Mouse (Mus musculus): ENCODE measurements around the gene Kif27. TPM values are rescaled to one million over a fixed set of nuclear protein-coding genes. Genes with fewer than 3 reads are reported as not detected.

The Kif27 gene
- polyA plus RNA-seq, 1 experiment from 2014 or later: 1.3 TPM

DNA sequence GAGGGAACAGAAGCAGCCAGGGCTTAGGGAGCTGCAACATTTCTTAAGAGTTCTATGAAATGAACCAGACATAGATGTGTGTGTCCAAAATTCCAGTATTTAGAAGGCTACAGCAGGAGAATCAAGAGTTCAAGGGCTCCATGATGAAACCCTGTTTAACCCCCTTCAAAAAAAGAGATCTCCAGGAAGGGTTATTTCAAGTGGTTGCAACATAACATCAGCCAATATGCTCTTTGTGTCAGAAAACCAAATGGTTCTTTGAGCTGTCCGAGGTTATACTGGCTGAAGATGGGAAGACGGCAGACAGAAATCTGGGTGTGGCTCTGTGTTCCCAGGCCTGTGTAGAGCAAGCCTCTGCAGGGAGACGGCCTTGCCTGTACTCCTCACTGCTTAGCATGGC is 63.3 kb downstream of the Kif27 start:
- Histone ChIP-seq H3K36me3 (ENCODE audit: insufficient read depth, low read length) (no peaks in the 10 kb centered on the region), H3K9me3 (ENCODE audit: low read length) (no peaks in the 10 kb centered on the region), H3K27ac (ENCODE audit: low read length) (no peak overlapping the region), H3K4me3 (ENCODE audit: low read depth, low read length) (no peak overlapping the region), H3K4me1 (ENCODE audit: insufficient read depth, low read depth, low read length) (no peaks in the 10 kb centered on the region), H3K27me3 (replicated peaks; ENCODE audit: insufficient read depth, low read length) (no peaks in the 10 kb centered on the region), H3K4me2 (replicated peaks; ENCODE audit: low read depth, low read length) (no peak overlapping the region), H3K9ac (replicated peaks; ENCODE audit: low read depth) (no peak overlapping the region)
- TF ChIP-seq EP300 (IDR thresholded peaks at IDR 0.05): no peak
- TF ChIP-seq CTCF (IDR thresholded peaks at IDR 0.05): no peak
- 64% methylated on average over 3 of the region's 3 CpGs for WGBS
- ATAC-seq (no peak), DNase-seq (ENCODE audit: low spot score) (no peak)

DNA sequence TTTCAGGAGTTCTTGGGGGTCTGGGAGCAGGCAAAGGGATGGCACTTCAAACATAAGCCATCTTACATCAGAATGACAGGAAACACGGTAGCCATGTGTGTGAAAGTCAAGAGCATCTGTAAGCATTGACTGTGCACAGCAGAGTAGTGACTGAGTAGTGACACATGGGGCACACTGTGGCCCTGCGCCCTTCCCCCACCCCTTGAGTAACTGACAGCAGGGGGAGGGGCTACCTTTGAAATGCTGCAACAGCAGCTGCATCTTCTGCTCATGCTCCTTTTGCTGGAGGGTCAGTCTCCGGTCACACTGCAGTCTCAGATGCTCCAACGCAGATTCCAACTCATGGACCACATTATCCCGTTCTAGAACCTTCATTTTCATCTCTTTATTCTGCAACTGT is 66.1 kb downstream of the Kif27 start:
- TF ChIP-seq CTCF (IDR thresholded peaks at IDR 0.05) (no peak), EP300 (IDR thresholded peaks at IDR 0.05) (no peak)
- ATAC-seq (no peak), DNase-seq (ENCODE audit: low spot score) (no peak)
- Histone ChIP-seq H3K4me3 (ENCODE audit: low read depth, low read length) (no peak overlapping the region), H3K9me3 (ENCODE audit: low read length) (no peaks in the 10 kb centered on the region), H3K36me3 (ENCODE audit: insufficient read depth, low read length) (no peaks in the 10 kb centered on the region), H3K27ac (ENCODE audit: low read length) (no peak overlapping the region), H3K9ac (replicated peaks; ENCODE audit: low read depth) (no peak overlapping the region), H3K4me2 (replicated peaks; ENCODE audit: low read depth, low read length) (no peak overlapping the region), H3K27me3 (replicated peaks; ENCODE audit: insufficient read depth, low read length) (no peaks in the 10 kb centered on the region), H3K4me1 (ENCODE audit: insufficient read depth, low read depth, low read length) (no peaks in the 10 kb centered on the region)
- 30% methylated on average over 5 of the region's 5 CpGs for WGBS

GRCm38 (mm10) chr13:58289308-58289707 is 69.6 kb downstream of the Kif27 start:
- Histone ChIP-seq H3K4me2 (replicated peaks; ENCODE audit: low read depth, low read length) (no peak overlapping the region), H3K27ac (ENCODE audit: low read length) (no peak overlapping the region), H3K4me1 (ENCODE audit: insufficient read depth, low read depth, low read length) (no peaks in the 10 kb centered on the region), H3K9ac (replicated peaks; ENCODE audit: low read depth) (no peak overlapping the region), H3K27me3 (replicated peaks; ENCODE audit: insufficient read depth, low read length) (no peaks in the 10 kb centered on the region), H3K4me3 (ENCODE audit: low read depth, low read length) (no peak overlapping the region), H3K9me3 (ENCODE audit: low read length) (no peaks in the 10 kb centered on the region), H3K36me3 (ENCODE audit: insufficient read depth, low read length) (no peaks in the 10 kb centered on the region)
- DNase-seq (ENCODE audit: low spot score) (no peak), ATAC-seq (no peak)
- WGBS: 82% methylated on average over 1 of the region's 1 CpGs
- TF ChIP-seq CTCF (IDR thresholded peaks at IDR 0.05) (peak; percentile 24; the same call in 1 of the 2 replicates), EP300 (IDR thresholded peaks at IDR 0.05) (no peak)

DNA sequence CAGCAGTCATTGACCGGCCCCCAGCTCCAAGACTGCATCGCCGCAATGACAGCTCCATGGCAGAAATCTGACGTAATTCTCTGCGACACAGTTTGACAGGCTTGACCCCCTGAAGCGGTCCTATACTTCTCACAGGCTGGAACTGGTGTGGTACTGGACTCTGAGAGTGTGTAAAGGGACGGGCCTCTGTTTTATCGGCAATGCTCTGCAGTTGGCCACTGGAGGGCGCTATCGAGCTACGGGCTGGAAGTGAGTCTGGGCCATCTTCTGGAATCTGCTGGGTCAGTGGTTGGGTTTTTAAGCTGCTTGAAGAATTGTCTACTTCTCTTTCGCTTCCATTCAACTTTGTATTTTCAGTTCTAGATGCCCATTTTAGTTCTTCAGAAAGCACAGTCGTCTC is 71.1 kb downstream of the Kif27 start:
- H3K4me1 ChIP-seq (ENCODE audit: insufficient read depth, low read depth, low read length): no peaks in the 10 kb centered on the region
- no peak for TF ChIP-seq EP300 (IDR thresholded peaks at IDR 0.05)
- peak; percentile 99 for TF ChIP-seq CTCF (IDR thresholded peaks at IDR 0.05)
- H3K4me3 ChIP-seq (ENCODE audit: low read depth, low read length): no peak overlapping the region
- H3K9me3 ChIP-seq (ENCODE audit: low read length): no peaks in the 10 kb centered on the region
- ATAC-seq (peak; percentile 86), DNase-seq (ENCODE audit: low spot score) (peak; percentile 88)
- H3K9ac ChIP-seq (replicated peaks; ENCODE audit: low read depth): no peak overlapping the region
- no peaks in the 10 kb centered on the region for H3K27me3 ChIP-seq (replicated peaks; ENCODE audit: insufficient read depth, low read length)
- WGBS: 15% methylated on average over 13 of the region's 13 CpGs
- H3K36me3 ChIP-seq (ENCODE audit: insufficient read depth, low read length): no peaks in the 10 kb centered on the region
- H3K4me2 ChIP-seq (replicated peaks; ENCODE audit: low read depth, low read length): no peak overlapping the region
- H3K27ac ChIP-seq (ENCODE audit: low read length): no peak overlapping the region

DNA sequence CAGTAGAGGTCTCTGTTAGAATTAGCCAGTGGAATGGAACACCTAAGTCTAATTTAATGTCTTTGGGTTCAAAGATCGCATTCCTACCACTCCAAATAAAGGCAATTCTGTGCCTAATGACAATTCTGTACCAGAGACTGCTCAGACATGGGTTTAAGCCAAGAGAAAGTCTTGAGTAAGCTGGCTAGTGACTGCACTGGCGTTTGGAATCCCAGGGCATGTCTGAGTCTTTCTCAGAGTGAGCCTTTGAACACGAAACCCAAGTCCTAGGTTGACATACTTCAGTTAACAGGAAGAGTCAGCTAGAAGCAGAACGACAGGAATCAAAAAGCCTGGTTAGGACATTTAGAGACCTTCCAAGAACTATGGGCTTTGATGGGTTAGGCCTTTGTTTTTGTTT is 75.5 kb downstream of the Kif27 start:
- H3K4me3 ChIP-seq (ENCODE audit: low read depth, low read length): no peak overlapping the region
- H3K4me1 ChIP-seq (ENCODE audit: insufficient read depth, low read depth, low read length): no peaks in the 10 kb centered on the region
- no peak overlapping the region for H3K27ac ChIP-seq (ENCODE audit: low read length)
- no peaks in the 10 kb centered on the region for H3K9me3 ChIP-seq (ENCODE audit: low read length)
- no peak overlapping the region for H3K4me2 ChIP-seq (replicated peaks; ENCODE audit: low read depth, low read length)
- WGBS: 70% methylated on average over 4 of the region's 4 CpGs
- DNase-seq (ENCODE audit: low spot score) (no peak), ATAC-seq (no peak)
- no peak for TF ChIP-seq EP300 (IDR thresholded peaks at IDR 0.05)
- TF ChIP-seq CTCF (IDR thresholded peaks at IDR 0.05): no peak
- H3K27me3 ChIP-seq (replicated peaks; ENCODE audit: insufficient read depth, low read length): no peaks in the 10 kb centered on the region
- H3K36me3 ChIP-seq (ENCODE audit: insufficient read depth, low read length): no peaks in the 10 kb centered on the region
- no peak overlapping the region for H3K9ac ChIP-seq (replicated peaks; ENCODE audit: low read depth)

GRCm38 (mm10) chr13:58281936-58282335 is 77.0 kb downstream of the Kif27 start:
- H3K36me3 ChIP-seq (ENCODE audit: insufficient read depth, low read length): no peaks in the 10 kb centered on the region
- H3K4me3 ChIP-seq (ENCODE audit: low read depth, low read length): no peak overlapping the region
- no peak overlapping the region for H3K4me2 ChIP-seq (replicated peaks; ENCODE audit: low read depth, low read length)
- H3K27ac ChIP-seq (ENCODE audit: low read length): no peak overlapping the region
- H3K9ac ChIP-seq (replicated peaks; ENCODE audit: low read depth): no peak overlapping the region
- ATAC-seq (no peak), DNase-seq (ENCODE audit: low spot score) (no peak)
- no peaks in the 10 kb centered on the region for H3K9me3 ChIP-seq (ENCODE audit: low read length)
- H3K27me3 ChIP-seq (replicated peaks; ENCODE audit: insufficient read depth, low read length): no peaks in the 10 kb centered on the region
- no peak for TF ChIP-seq CTCF (IDR thresholded peaks at IDR 0.05)
- H3K4me1 ChIP-seq (ENCODE audit: insufficient read depth, low read depth, low read length): no peaks in the 10 kb centered on the region
- WGBS: 63% methylated on average over 4 of the region's 4 CpGs

DNA sequence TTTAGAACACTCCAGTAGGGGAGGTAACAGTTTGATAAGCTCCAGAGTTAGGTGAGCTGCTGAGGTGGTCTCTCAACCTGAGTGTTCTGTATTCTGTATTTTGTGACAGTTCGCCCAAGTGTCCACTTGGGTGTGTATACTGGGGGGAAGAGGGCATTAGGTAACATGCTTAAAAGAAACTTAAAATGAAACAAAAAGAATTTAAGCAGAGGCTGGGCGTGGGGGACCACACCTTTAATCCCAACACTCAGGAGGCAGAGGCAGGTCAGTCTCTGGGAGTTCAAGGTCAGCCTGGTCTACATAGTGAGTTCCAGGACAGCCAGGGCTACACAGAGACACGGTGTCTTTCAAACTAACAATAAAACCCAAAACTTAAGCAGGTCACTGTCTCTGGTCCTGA is 78.4 kb downstream of the Kif27 start:
- no peaks in the 10 kb centered on the region for H3K9me3 ChIP-seq (ENCODE audit: low read length)
- H3K36me3 ChIP-seq (ENCODE audit: insufficient read depth, low read length): no peaks in the 10 kb centered on the region
- 92% methylated on average over 3 of the region's 3 CpGs for WGBS
- no peak overlapping the region for H3K4me2 ChIP-seq (replicated peaks; ENCODE audit: low read depth, low read length)
- TF ChIP-seq EP300 (IDR thresholded peaks at IDR 0.05) (no peak), CTCF (IDR thresholded peaks at IDR 0.05) (no peak)
- no peaks in the 10 kb centered on the region for H3K27me3 ChIP-seq (replicated peaks; ENCODE audit: insufficient read depth, low read length)
- H3K4me3 ChIP-seq (ENCODE audit: low read depth, low read length): no peak overlapping the region
- no peak overlapping the region for H3K9ac ChIP-seq (replicated peaks; ENCODE audit: low read depth)
- H3K27ac ChIP-seq (ENCODE audit: low read length): no peak overlapping the region
- no peak for ATAC-seq
- no peak for DNase-seq (ENCODE audit: low spot score)
- H3K4me1 ChIP-seq (ENCODE audit: insufficient read depth, low read depth, low read length): no peaks in the 10 kb centered on the region
